Mouse (Mus musculus): Measurements from ENCODE around the gene Dnmt3b.
"Not testable (repeated sequence)": the region's sequence is repeated elsewhere in the genome, so short reads cannot be mapped to it uniquely, and the experiment has no call there.

DNA sequence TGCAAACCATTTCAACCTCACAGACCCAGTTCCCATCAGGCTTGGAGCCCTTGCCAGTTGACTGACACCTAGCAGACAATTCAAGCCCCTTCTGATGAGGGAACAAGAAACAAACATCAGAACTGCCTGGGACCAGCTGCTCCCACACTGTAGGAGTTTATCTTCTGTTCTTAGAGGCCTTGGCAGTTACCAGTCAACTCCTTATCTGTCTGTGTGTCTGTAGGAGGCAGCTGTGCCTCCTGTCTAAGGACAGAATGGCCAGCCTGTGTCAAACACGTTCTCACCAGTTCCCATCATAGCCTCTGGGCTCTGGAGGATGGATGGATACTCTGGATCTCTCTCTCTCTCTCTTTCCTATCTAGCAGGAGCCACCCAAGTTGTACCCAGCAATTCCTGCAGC is 26.1 kb downstream of the Dnmt3b start:
- TF ChIP-seq GATA1, TAL1 (IDR thresholded peaks at IDR 0.05; ENCODE audit: low read length): not testable (repeated sequence)

Data from erythroblast, embryonic 14.5 days (primary cell).